In the genomic region with DNA sequence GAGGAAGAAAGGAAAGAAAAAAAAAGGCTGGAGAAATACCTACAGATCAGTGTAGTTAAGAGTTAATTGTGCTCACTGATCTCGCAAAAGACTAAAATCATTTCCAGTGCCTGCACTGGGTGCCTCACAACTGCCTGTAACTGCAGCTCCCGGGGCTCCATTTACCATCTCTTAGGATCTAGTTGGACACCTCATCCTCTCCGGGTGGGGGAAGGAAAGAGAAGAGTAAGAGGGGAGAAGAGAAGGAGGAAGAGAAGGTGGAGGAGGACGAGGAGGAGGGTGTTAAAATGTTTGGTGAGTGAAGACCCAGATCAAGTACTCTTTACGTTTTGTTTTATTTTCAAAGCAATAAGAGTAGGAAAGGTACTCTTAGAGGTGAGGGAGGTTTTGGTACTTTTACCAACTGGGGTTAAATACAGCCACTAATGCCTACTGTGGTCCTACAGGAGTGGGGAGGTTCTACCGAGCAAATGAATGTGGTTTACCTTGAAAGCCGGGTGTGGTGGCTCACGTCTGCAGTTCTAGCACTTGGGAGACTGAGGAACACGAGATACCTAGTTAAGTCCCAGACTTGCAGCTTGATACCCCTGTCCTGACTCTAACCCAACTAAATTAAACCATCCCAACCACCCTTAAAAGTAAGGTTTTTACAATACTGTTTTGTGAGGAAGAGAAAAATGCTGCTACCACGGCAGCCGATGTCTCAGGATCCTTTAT, we compare ENCODE assay signal across 8 mouse cellular contexts. TPM values are rescaled to one million over a fixed set of nuclear protein-coding genes. Genes with fewer than 3 reads are reported as not detected.
DNase-seq lines count a peak whose midpoint lies in the region; ATAC-seq and TF ChIP-seq lines count a peak whose summit lies in the region.

No protein-coding gene starts in this region.

- H3K36me3 ChIP-seq in forebrain, embryonic 14.5 days (ENCODE audit: control insufficient read depth, insufficient read depth, low read length), result no peaks in the 10 kb centered on the region
- no peaks in the 10 kb centered on the region for H3K36me3 ChIP-seq in liver, embryonic 12.5 days
- H3K36me3 ChIP-seq in stomach, embryonic 14.5 days (ENCODE audit: control insufficient read depth, insufficient read depth, low read length), result no peaks in the 10 kb centered on the region

- peak overlapping the region; percentile 87 for H3K27ac ChIP-seq in layer of hippocampus, adult 2 months
- peak overlapping the region; percentile 45 for H3K27ac ChIP-seq in forebrain, embryonic 14.5 days (ENCODE audit: low read depth, low read length)
- H3K27ac ChIP-seq in liver, embryonic 12.5 days, result peak overlapping the region; percentile 91
- no peak overlapping the region for H3K27ac ChIP-seq in stomach, embryonic 14.5 days (ENCODE audit: low read length)

- H3K27me3 ChIP-seq in forebrain, embryonic 14.5 days (replicated peaks; ENCODE audit: control insufficient read depth, insufficient read depth, low read length), result no peaks in the 10 kb centered on the region
- no peaks in the 10 kb centered on the region for H3K27me3 ChIP-seq in liver, embryonic 12.5 days (replicated peaks)
- no peaks in the 10 kb centered on the region for H3K27me3 ChIP-seq in stomach, embryonic 14.5 days (ENCODE audit: control insufficient read depth, insufficient read depth, low read length)

- DNase-seq in layer of hippocampus, adult 2 months (ENCODE audit: low spot score in 2 of 2), result no peak
- no peak for DNase-seq in layer of hippocampus, adult 9-11 months
- DNase-seq in forebrain, embryonic 14.5 days (ENCODE audit: low spot score), result peak; percentile 3
- DNase-seq in urinary bladder, adult 2 months (ENCODE audit: low spot score), result no peak
- DNase-seq in kidney, postnatal 36 days, result no peak

- peak; percentile 28 for ATAC-seq in activated CD4-positive, CD25-positive, alpha-beta regulatory T cell, adult 4 months
- peak; percentile 18 for ATAC-seq in forebrain, embryonic 14.5 days
- peak; percentile 34 for ATAC-seq in liver, embryonic 12.5 days
- ATAC-seq in stomach, embryonic 14.5 days (ENCODE audit: insufficient number of reproducible peaks, insufficient read depth, low FRiP score, low read depth), result no peak

- WGBS in forebrain, embryonic 14.5 days, result 9% methylated on average over 11 of the region's 11 CpGs
- 7% methylated on average over 11 of the region's 11 CpGs for WGBS in liver, embryonic 12.5 days (ENCODE audit: insufficient replicate concordance)
- 5% methylated on average over 11 of the region's 11 CpGs for WGBS in stomach, embryonic 14.5 days

- peaks cover 16% of the 10 kb centered on the region for H3K4me1 ChIP-seq in forebrain, embryonic 14.5 days (ENCODE audit: control insufficient read depth, insufficient read depth, low read length)
- peaks cover 26% of the 10 kb centered on the region for H3K4me1 ChIP-seq in liver, embryonic 12.5 days
- H3K4me1 ChIP-seq in stomach, embryonic 14.5 days (ENCODE audit: control insufficient read depth, insufficient read depth, low read length), result peaks cover 10% of the 10 kb centered on the region; the same call in 1 of the 2 replicates

- peak overlapping the region; percentile 70 for H3K4me2 ChIP-seq in forebrain, embryonic 14.5 days (ENCODE audit: low read length)
- peak overlapping the region; percentile 78 for H3K4me2 ChIP-seq in liver, embryonic 12.5 days
- H3K4me2 ChIP-seq in stomach, embryonic 14.5 days (replicated peaks; ENCODE audit: low read depth, low read length), result peak overlapping the region; percentile 61

- no peak for TF ChIP-seq CTCF in layer of hippocampus, adult 2 months (conservative IDR thresholded peaks at IDR 0.05)

- H3K4me3 ChIP-seq in layer of hippocampus, adult 2 months, result peak overlapping the region; percentile 74
- H3K4me3 ChIP-seq in forebrain, embryonic 14.5 days (ENCODE audit: low read depth, low read length), result peak overlapping the region; percentile 91
- H3K4me3 ChIP-seq in liver, embryonic 12.5 days, result peak overlapping the region; percentile 86
- peak overlapping the region; percentile 78 for H3K4me3 ChIP-seq in stomach, embryonic 14.5 days (ENCODE audit: low read depth, low read length)

- H3K9ac ChIP-seq in forebrain, embryonic 14.5 days (ENCODE audit: low read length), result peak overlapping the region; percentile 90
- peak overlapping the region; percentile 84 for H3K9ac ChIP-seq in liver, embryonic 12.5 days
- peak overlapping the region; percentile 45; the same call in 1 of the 2 replicates for H3K9ac ChIP-seq in stomach, embryonic 14.5 days (replicated peaks; ENCODE audit: low read depth, low read length)

- H3K9me3 ChIP-seq in forebrain, embryonic 14.5 days (replicated peaks; ENCODE audit: control insufficient read depth, low read length), result no peaks in the 10 kb centered on the region
- no peaks in the 10 kb centered on the region for H3K9me3 ChIP-seq in liver, embryonic 12.5 days (replicated peaks)
- no peaks in the 10 kb centered on the region for H3K9me3 ChIP-seq in stomach, embryonic 14.5 days (ENCODE audit: control insufficient read depth, low read depth, low read length)

RNA-seq across cellular contexts. Expression of gene Atg5, which starts 0.6 kb away (rescaled TPM):
- 10 to 100 TPM; 20.0 to 21.8 TPM for total RNA-seq in layer of hippocampus, adult 2 months (2021)
- 10 to 100 TPM; 38.8 to 57.3 TPM for polyA plus RNA-seq in activated CD4-positive, CD25-positive, alpha-beta regulatory T cell, adult 4 months (2017; shearing (Covaris generic))
- 56.2 and 56.7 TPM in 2 replicates for polyA plus RNA-seq in forebrain, embryonic 14.5 days (2014; fragmentation: Nextera tagmentation; extraction: Ambion mirVana)
- polyA plus RNA-seq in liver, embryonic 12.5 days (2016; fragmentation: Nextera tagmentation; extraction: Ambion mirVana), result 22.2 and 26.9 TPM in 2 replicates
- polyA plus RNA-seq in stomach, embryonic 14.5 days (2014; fragmentation: Nextera tagmentation; extraction: Ambion mirVana), result 49.8 TPM in 2 replicates
- 23.9 and 26.5 TPM in 2 replicates for polyA plus RNA-seq in urinary bladder, adult 2 months (2012; rRNA removed)
